Mouse (Mus musculus) adrenal gland, adult 2 months (tissue): ENCODE measurements around the gene Nomo1. TPM values are rescaled to one million over a fixed set of nuclear protein-coding genes. Genes with fewer than 3 reads are reported as not detected.

Source experiments
- DNase-seq: peaks from one replicate; pipeline ENCODE4 v3.0.0; 2021
- polyA plus RNA-seq: library from polyadenylated mRNA; depleted of rRNA; stranded (reverse); fragments of >200 nt; gene quantifications from 2 replicates; pipeline ENCODE4 v1.2.3, GENCODE M21; 2012
- total RNA-seq, 2 experiments: library from RNA; stranded (reverse); gene quantifications; 2 replicates each; pipeline ENCODE4 v1.2.3; 2021

The Nomo1 gene
- total and polyA plus RNA-seq, 3 experiments: 34.3 to 65.3 (median 58.7) TPM

DNA sequence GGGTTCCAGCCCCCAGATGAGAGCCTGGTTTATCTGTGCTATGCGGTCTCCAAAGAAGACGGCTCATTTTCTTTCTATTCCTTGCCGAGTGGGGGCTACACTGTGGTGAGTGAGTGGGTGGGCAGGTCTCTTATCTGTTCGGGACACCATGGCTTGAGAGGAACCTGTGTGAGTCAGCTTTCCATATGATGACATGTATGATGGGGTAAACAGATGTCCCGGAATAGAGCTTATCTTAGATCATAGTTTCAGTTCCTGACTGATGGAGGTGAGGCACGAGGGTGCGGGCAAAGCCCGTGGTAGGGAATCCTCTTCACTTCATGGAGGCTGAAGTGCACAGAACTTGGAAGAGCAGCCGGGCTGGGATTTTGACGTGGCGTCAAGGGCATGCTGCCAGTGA lies 12.4 kb downstream of the Nomo1 start:
- DNase-seq: peak; percentile 29

DNA sequence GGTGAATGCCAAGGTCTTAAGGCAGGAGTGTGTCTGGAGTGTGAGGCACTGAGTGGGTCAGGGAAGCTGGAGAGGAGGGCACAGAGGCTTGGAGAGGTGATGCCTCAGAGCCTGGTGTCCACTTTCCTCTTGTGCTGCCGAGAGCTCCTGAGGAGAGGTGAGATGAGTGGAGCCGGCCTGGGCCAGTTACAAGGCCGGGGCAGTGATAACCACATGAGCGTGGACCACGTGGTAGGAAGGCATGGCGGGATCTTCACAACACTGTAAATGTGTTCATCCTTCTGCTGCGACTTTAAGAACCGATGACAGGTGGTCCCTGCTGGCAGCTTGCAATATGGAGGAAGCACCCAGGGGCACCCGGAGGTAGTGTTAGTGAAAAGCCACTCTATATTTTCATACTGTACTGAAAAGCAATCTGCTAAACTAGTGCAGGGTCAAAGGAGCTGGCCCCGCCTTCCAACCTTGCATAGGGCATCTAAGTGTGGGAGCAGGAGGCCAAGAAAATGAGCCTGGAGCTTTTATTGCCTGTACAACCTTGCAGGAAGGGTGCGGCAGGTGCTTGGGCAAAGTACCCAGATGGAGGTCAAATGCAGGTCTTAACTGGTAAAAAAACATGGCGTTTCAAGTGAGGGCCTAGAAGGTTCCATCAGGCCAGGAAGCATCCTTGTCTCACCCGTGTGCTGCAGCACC lies 14.5 kb downstream of the Nomo1 start:
- no peak for DNase-seq

GRCm38 (mm10) chr7:46049981-46050380 lies 16.5 kb downstream of the Nomo1 start:
- no peak for DNase-seq

- no peak for DNase-seq
Observed at GRCm38 (mm10) chr7:46052161-46052821, 18.8 kb downstream of the Nomo1 start.

DNA sequence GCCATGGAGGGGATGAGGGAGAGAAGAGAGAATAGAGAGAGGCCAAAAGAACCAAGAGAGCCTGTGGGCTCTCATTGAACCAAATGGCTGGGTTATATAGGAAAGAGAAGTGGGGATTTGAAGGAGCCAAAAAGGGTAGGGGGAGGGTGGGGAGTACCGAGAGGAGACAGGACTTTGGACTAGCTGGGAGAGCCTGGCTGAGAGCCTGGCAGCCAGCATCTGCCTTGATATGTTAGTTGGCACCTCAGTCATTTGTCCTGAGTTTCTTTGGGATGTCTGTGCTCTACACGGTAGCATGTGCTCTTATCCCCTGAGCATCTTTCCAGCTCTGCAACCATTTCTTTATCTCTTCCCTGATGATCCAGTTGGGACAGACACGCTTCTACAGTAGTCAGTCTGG lies 20.1 kb downstream of the Nomo1 start:
- DNase-seq: no peak

DNA sequence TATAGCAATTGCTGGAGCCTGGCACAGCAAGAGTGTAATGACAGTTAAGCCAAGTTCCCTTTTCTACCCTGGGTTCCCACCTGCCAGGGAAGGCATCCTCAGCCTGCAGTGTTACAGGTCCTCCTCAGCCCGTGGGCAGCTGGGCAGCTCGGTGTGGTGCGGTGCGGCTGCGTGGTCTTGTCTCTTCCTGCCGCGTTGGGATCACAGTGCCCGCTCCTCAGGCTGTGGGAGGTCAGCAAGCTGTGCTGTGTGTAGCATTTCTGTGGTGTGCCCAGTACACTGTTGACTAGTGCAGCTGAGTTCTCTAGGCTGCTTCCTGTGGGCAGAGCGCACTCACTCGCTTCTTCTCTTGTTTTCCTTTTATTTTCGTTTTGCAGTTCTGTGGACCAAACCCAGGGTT lies 25.4 kb downstream of the Nomo1 start:
- DNase-seq: no peak

GRCm38 (mm10) chr7:46060688-46061087 lies 27.2 kb downstream of the Nomo1 start:
- peak; percentile 60 for DNase-seq

DNA sequence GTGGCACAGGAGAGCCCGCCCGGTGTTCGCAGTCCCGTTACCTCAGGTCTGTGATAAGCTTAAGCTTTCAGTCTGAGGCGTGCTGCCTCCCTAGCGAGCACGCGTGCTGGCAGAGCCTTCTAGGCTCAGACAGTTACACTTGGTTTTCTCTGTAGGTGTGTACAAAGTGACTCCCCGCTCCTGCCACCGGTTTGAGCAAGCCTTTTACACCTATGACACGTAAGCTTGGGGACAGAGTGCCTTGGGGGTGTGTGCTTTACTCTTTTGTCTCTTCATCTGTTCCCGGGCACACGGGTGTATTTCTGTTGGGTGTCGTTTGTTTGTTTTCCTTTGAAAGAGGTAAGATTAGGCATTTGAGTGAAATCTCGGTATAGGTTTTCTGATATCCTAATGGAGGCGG lies 28.1 kb downstream of the Nomo1 start:
- DNase-seq: no peak

DNA sequence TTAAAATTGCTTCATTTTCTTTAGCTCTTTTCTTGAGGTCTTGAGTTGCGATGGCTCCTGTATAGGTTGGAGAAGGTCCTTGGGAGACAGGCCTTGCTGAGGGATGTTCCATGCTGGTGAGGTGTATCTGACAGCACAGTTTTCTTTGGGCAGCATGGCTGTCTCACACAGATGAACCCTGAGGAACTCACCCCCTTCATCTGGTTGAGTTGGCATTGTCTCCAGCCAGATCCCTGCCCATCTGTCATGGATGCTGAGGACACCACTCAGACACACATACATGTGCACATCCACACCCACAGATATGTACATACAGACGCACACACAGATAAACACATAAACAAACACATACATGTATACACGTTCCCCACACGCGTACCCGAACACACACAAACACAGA lies 29.8 kb downstream of the Nomo1 start:
- DNase-seq: no peak

GRCm38 (mm10) chr7:46068831-46069230 lies 35.3 kb downstream of the Nomo1 start:
- no peak for DNase-seq

- DNase-seq: no peak
Observed at GRCm38 (mm10) chr7:46076844-46077243, 43.3 kb downstream of the Nomo1 start.

DNA sequence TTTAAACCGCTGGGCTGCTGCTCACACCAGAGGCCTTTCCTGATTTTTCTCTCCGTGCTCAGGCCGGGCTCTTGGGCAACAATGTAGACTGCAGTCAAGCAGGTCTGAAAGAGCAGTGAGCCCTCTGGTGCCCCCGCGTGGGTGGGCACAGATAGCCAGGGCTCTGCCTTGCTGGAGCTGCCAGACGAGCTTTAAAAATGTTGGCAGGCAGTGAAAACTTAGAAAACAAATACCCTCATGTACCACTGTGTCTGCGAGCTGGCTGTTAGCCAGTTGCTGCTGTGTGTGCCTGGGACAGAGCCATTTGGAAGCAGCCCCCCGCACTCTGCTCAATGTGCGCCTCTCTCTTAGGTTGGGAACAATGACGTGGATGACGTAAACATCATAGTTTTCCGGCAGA lies 44.2 kb downstream of the Nomo1 start:
- DNase-seq: no peak

DNA sequence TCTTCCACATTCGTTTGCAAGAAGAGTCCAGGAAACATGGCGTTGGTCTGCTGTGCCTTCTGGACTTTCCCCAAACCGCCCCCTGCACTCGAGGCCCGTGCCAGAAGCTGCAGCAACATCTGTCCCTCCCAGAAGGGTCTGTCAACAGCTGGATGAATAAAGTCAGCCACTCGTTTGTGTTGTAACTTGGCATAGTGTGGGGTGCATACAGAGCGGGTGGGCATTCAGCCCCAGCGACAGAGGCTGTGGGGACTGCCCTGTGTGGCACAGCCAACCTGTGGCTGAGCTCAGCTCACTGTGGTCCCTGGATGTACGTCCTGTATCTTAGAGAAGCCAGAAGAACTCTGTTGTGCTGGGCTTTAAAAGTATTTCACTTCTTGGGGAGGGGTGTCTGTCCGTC lies 50.5 kb downstream of the Nomo1 start:
- no peak for DNase-seq

GRCm38 (mm10) chr7:46084839-46085513 lies 51.5 kb downstream of the Nomo1 start:
- no peak for DNase-seq

- DNase-seq: no peak
Observed at GRCm38 (mm10) chr7:46086378-46086777, 52.9 kb downstream of the Nomo1 start.

DNA sequence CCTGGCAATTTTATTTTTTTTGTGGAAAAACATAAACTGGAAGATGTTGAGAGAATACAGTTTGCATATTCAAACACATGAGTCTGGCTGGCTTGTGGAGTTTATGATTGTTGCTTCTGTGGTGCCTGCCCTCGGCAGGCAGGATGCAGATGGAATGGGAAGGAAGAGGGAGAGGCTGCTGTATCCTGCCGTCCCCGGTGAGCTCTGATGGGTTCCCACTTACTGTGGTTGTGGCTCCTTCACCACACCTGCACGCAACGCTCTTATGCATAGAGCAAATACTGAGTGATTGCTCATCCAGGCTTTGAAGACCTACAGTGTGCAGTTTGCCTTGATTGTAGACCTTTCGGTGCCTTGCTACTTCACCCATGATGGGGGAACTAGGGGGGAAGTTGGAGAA lies 54.7 kb downstream of the Nomo1 start:
- DNase-seq: no peak

DNA sequence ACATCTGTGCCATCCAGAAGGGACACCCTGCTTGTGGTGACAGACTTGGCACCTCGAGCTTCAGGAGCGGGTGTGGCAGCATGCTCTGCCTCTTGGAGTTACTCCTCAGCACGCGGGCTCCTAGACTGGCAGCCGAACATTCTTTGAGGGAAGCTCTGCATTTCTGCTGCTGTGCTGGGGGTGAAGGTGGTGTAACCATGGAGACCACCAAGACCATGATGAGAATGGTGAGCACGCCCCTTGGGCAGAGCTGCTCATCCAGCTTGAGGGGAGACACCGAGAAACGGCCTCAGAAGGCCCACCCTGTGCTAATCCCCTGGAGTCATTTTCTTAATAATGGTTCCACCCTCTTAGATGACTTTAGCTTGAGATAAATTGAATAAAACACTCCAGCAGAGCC lies 59.3 kb downstream of the Nomo1 start:
- no peak for DNase-seq

DNA sequence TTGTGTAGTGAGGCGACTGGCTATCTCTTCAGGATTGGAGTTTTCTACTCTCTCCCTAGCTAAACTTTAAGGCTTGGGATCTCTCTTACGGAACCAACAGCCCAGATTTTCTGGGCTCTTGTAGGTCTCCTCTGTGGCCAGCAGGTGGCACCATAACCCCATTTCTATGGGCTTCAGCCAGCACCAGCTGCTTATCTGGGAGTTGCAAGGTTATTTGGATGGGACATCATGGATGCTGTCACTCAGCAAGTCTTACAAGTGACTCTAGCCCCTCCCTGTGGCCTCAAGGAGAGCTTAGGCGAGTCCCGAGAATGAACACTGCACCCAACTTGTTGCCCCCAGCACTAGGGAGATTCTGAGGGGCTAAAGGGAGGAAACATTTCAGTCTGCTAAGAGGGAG lies 62.6 kb downstream of the Nomo1 start:
- peak; percentile 65 for DNase-seq

DNA sequence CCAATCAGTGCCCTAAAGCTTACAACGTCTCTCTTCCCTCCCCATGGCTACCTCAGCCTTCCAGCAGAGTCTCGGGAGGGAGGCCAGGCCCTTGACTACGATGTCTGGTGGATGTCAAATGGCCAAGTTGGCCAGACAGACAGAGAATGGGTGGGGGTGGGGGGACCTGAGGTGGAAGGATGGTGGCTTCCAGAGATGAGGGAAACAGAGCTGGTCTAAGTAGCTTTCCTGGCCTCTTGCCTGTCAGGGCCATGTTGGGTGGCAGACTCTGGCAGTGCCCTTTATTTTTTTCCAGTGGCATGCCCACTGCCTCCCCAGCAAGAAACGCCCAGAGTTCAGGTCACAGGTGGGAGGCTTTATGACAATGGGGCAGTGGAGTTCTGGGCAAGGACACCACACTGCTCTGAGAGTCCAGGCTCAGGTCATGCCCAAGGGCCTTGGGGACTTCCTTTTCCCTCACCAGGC lies 63.9 kb downstream of the Nomo1 start:
- no peak for DNase-seq

DNA sequence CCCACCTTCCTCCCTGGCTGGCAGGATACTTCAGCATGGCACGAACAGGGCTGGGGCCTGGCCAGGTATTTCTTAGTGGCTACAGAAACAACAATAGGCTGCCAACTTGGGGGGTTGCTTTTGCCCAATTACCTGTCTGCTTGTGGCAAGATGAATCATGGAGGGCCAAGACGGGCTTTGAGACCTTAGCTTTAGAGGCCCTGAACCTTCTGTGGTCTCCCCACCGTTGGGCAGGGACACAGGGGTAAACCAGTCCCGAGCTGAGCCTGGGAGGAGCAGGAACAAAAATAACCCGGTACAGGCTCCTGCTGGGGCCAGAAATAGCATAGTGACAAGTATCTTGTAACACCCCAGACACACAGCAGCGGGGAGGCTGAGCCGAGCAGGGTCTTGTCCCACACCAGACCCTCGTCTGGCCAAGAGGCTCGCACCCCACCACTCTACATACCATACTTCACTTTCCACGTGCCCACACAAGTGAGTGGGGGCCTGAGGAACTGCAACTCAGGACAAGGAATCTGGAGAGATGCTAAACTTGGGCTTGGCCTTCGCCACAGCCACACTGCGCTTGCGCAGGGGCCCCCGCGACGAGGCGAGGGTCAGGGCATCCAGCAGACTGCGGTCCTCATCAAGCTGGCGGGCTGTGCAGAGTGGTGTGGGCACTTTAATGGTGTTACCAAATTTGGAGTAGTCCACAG lies 64.9 kb downstream of the Nomo1 start:
- no peak for DNase-seq

GRCm38 (mm10) chr7:46098919-46099286 lies 65.4 kb downstream of the Nomo1 start:
- no peak for DNase-seq

- DNase-seq: no peak
Observed at GRCm38 (mm10) chr7:46099682-46100081, 66.2 kb downstream of the Nomo1 start.

GRCm38 (mm10) chr7:46100563-46100962 lies 67.1 kb downstream of the Nomo1 start, which contains the start of gene Kcnj11:
Gene Kcnj11 (minus strand): TSS chr7:46100764.
- DNase-seq: peak; percentile 74
